Mouse (Mus musculus) heart, embryonic 13.5 days (tissue): ENCODE results near the gene Arid5b. TPM values are rescaled to one million over a fixed set of nuclear protein-coding genes. Genes with fewer than 3 reads are reported as not detected.

ENCODE experiments used
- ATAC-seq: fragments of 200-750 bp; cut with Nextera tagmentation; 2 replicates; pipeline ENCODE4 v1.8.0; 2017; ENCODE audit warnings: moderate TSS enrichment; ENCODE audit not compliant: insufficient number of reproducible peaks, low FRiP score, low TSS enrichment; ENCODE audit errors: extremely low read depth
- H3K27ac ChIP-seq: fragments of 300-500 bp; sonication (generic); replicated peaks from 2 replicates; pipeline ENCODE4 v1.5.1; 2015; ENCODE audit warnings: moderate library complexity, mild to moderate bottlenecking, inconsistent platforms
- H3K27me3 ChIP-seq: fragments of 300-500 bp; sonication (generic); replicated peaks from 2 replicates; pipeline ENCODE4 v1.6.1; 2015; ENCODE audit warnings: mild to moderate bottlenecking, inconsistent platforms
- H3K36me3 ChIP-seq: fragments of 300-500 bp; sonication (generic); 2 replicates; pipeline ENCODE4 v1.6.1; 2015; ENCODE audit warnings: mild to moderate bottlenecking, inconsistent platforms
- H3K4me1 ChIP-seq: fragments of 300-500 bp; sonication (generic); 2 replicates; pipeline ENCODE4 v1.6.1; 2015; ENCODE audit warnings: inconsistent platforms
- H3K4me2 ChIP-seq: fragments of 300-500 bp; sonication (generic); 2 replicates; pipeline ENCODE4 v1.6.1; 2015; ENCODE audit warnings: inconsistent platforms, mild to moderate bottlenecking, moderate library complexity
- H3K4me3 ChIP-seq: fragments of 300-500 bp; sonication (generic); 2 replicates; pipeline ENCODE4 v1.5.1; 2015; ENCODE audit warnings: moderate library complexity, mild to moderate bottlenecking, inconsistent platforms
- H3K9ac ChIP-seq: fragments of 300-500 bp; sonication (generic); 2 replicates; pipeline ENCODE4 v1.6.1; 2015; ENCODE audit warnings: inconsistent platforms, mild to moderate bottlenecking, moderate library complexity
- H3K9me3 ChIP-seq: fragments of 300-500 bp; sonication (generic); 2 replicates; pipeline ENCODE4 v1.6.1; 2016; ENCODE audit warnings: inconsistent platforms
- WGBS: fragments of 180-500 bp; shearing (Covaris S2); methylation state at CpG from one replicate; pipeline ENCODE4 v1.1.7; 2015; ENCODE audit warnings: mixed read lengths; 5-methylcytosine and 5-hydroxymethylcytosine counted together
- polyA plus RNA-seq: library from polyadenylated mRNA; unstranded; fragments of >200 nt; fragmentation: Nextera tagmentation; extraction: Ambion mirVana; gene quantifications from 2 replicates; pipeline ENCODE4 v1.2.1, GENCODE M21; 2015

Gene Arid5b
- polyA plus RNA-seq, 1 experiment from 2014 or later: 17.9 TPM

GRCm38 (mm10) chr10:68095136-68095535 is 183.4 kb downstream of the Arid5b start:
- Histone ChIP-seq H3K36me3 (peaks cover 74% of the 10 kb centered on the region), H3K27me3 (no peaks in the 10 kb centered on the region), H3K4me2 (no peak overlapping the region), H3K27ac (peak overlapping the region; percentile 28; the same call in 1 of the 2 replicates), H3K4me1 (peaks cover 34% of the 10 kb centered on the region), H3K9ac (0 out of 2 replicates have a peak overlapping the region, but pooled peaks have one; percentile 10), H3K9me3 (no peaks in the 10 kb centered on the region), H3K4me3 (no peak overlapping the region)
- no peak for ATAC-seq
- WGBS: 22% methylated on average over 2 of the region's 2 CpGs

- peaks cover 59% of the 10 kb centered on the region for H3K36me3 ChIP-seq
- H3K9ac ChIP-seq: no peak overlapping the region
- no peaks in the 10 kb centered on the region for H3K9me3 ChIP-seq
- H3K4me2 ChIP-seq: no peak overlapping the region
- peaks cover 44% of the 10 kb centered on the region for H3K4me1 ChIP-seq
- H3K4me3 ChIP-seq: no peak overlapping the region
- H3K27me3 ChIP-seq: no peaks in the 10 kb centered on the region
- ATAC-seq: no peak
- no peak overlapping the region for H3K27ac ChIP-seq
- 77% methylated on average over 3 of the region's 3 CpGs for WGBS
Observed at GRCm38 (mm10) chr10:68093496-68093895, 185.0 kb downstream of the Arid5b start.

- no peak overlapping the region for H3K4me2 ChIP-seq
- WGBS: 68% methylated on average over 4 of the region's 4 CpGs
- 0 out of 2 replicates have a peak overlapping the region, but pooled peaks have one; percentile 61 for H3K27ac ChIP-seq
- no peak overlapping the region for H3K9ac ChIP-seq
- peaks cover 42% of the 10 kb centered on the region for H3K36me3 ChIP-seq
- H3K9me3 ChIP-seq: no peaks in the 10 kb centered on the region
- no peak overlapping the region for H3K4me3 ChIP-seq
- H3K4me1 ChIP-seq: peaks cover 48% of the 10 kb centered on the region
- no peaks in the 10 kb centered on the region for H3K27me3 ChIP-seq
- ATAC-seq: no peak
Observed at GRCm38 (mm10) chr10:68091840-68092239, 186.7 kb downstream of the Arid5b start.

DNA sequence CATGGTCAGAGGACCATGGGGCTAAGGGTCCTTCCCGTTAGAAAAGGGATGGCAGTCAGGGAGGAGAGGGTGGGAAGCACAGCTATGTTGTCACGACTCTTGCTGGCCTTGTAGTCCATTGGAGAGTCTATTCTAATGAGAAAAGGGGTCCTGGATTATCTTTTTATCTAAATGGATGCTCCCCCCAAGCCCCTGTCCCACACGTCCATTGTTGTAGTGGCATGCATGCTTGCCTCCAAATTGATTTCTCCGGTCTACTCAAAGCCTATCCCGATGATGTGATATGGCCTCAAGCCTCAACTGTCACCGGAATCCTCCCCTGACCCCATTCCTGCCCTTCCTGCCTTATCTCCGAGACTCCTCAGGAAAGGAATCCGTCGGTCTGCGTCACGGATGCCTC is 187.5 kb downstream of the Arid5b start:
- Histone ChIP-seq H3K4me1 (peaks cover 46% of the 10 kb centered on the region), H3K4me2 (no peak overlapping the region), H3K36me3 (peaks cover 34% of the 10 kb centered on the region), H3K27ac (peak overlapping the region; percentile 61), H3K9me3 (no peaks in the 10 kb centered on the region), H3K9ac (no peak overlapping the region), H3K27me3 (no peaks in the 10 kb centered on the region), H3K4me3 (no peak overlapping the region)
- no peak for ATAC-seq
- WGBS: 35% methylated on average over 11 of the region's 11 CpGs

GRCm38 (mm10) chr10:68090544-68090943 is 188.0 kb downstream of the Arid5b start:
- no peak for ATAC-seq
- Histone ChIP-seq H3K36me3 (peaks cover 29% of the 10 kb centered on the region), H3K9ac (no peak overlapping the region), H3K4me2 (no peak overlapping the region), H3K9me3 (no peaks in the 10 kb centered on the region), H3K27me3 (no peaks in the 10 kb centered on the region), H3K4me1 (peaks cover 43% of the 10 kb centered on the region), H3K4me3 (no peak overlapping the region), H3K27ac (peak overlapping the region; percentile 61)
- WGBS: 60% methylated on average over 3 of the region's 3 CpGs

DNA sequence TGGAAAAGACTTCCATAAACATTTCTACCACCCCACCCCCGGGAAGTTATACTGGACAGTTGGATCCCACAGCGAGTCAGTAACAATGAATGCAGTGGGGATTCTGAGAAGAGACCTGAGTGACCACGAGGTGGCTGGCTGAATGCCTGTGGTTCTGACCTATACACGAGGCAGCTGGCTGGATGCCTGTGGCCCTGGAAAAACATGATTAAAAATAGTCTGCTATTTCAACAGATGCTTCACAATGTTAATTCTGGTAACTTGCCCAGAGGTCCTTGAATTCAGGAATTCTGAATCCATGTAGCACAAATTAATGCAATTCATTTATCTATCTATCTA is 188.4 kb downstream of the Arid5b start:
- H3K9ac ChIP-seq: no peak overlapping the region
- no peaks in the 10 kb centered on the region for H3K27me3 ChIP-seq
- H3K27ac ChIP-seq: peak overlapping the region; percentile 88
- H3K4me3 ChIP-seq: no peak overlapping the region
- WGBS: 21% methylated on average over 4 of the region's 4 CpGs
- peaks cover 26% of the 10 kb centered on the region for H3K36me3 ChIP-seq
- no peaks in the 10 kb centered on the region for H3K9me3 ChIP-seq
- H3K4me1 ChIP-seq: peaks cover 40% of the 10 kb centered on the region
- 0 out of 2 replicates have a peak, but pooled peaks have one; percentile 61 for ATAC-seq
- peak overlapping the region; percentile 36; the same call in 1 of the 2 replicates for H3K4me2 ChIP-seq

GRCm38 (mm10) chr10:68089435-68090196 is 188.9 kb downstream of the Arid5b start:
- 54% methylated on average over 15 of the region's 15 CpGs for WGBS
- no peak for ATAC-seq
- Histone ChIP-seq H3K9me3 (no peaks in the 10 kb centered on the region), H3K4me3 (no peak overlapping the region), H3K27ac (peak overlapping the region; percentile 88), H3K9ac (no peak overlapping the region), H3K4me2 (peak overlapping the region; percentile 36; the same call in 1 of the 2 replicates), H3K4me1 (peaks cover 34% of the 10 kb centered on the region), H3K27me3 (no peaks in the 10 kb centered on the region), H3K36me3 (peaks cover 20% of the 10 kb centered on the region)

- Histone ChIP-seq H3K36me3 (peaks cover 2% of the 10 kb centered on the region; the same call in 1 of the 2 replicates), H3K4me3 (no peak overlapping the region), H3K4me1 (peaks cover 34% of the 10 kb centered on the region), H3K27me3 (no peaks in the 10 kb centered on the region), H3K27ac (no peak overlapping the region), H3K9me3 (no peaks in the 10 kb centered on the region), H3K9ac (no peak overlapping the region), H3K4me2 (no peak overlapping the region)
- whole genome bisulfite sequencing: 78% methylated on average over 3 of the region's 3 CpGs
- no peak for ATAC-seq
Observed at GRCm38 (mm10) chr10:68087722-68088121, 190.8 kb downstream of the Arid5b start.

DNA sequence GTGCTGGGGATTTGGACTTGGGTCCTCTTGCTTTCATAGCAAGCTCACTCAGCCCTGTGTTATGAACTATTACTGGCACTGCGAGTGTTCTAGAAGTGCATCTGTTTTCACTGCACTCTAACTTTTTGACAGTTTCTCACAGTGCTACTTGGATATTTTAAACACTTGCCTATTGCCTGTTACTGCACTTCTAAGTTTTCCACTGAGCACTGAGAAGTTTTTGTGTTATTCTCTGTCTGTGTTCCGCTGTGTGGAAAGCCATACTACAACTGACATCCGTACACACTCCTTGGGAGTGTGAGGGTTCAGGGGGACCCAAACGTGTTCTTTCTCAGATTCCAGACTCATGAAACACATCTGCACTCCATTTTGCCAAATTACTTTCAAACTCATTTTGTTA is 191.6 kb downstream of the Arid5b start:
- H3K4me1 ChIP-seq: peaks cover 32% of the 10 kb centered on the region
- 0 out of 2 replicates have a peak overlapping the region, but pooled peaks have one; percentile 28 for H3K27ac ChIP-seq
- H3K27me3 ChIP-seq: no peaks in the 10 kb centered on the region
- no peaks in the 10 kb centered on the region for H3K36me3 ChIP-seq
- no peak overlapping the region for H3K9ac ChIP-seq
- ATAC-seq: no peak
- no peak overlapping the region for H3K4me2 ChIP-seq
- WGBS: 68% methylated on average over 4 of the region's 4 CpGs
- no peak overlapping the region for H3K4me3 ChIP-seq
- H3K9me3 ChIP-seq: no peaks in the 10 kb centered on the region

DNA sequence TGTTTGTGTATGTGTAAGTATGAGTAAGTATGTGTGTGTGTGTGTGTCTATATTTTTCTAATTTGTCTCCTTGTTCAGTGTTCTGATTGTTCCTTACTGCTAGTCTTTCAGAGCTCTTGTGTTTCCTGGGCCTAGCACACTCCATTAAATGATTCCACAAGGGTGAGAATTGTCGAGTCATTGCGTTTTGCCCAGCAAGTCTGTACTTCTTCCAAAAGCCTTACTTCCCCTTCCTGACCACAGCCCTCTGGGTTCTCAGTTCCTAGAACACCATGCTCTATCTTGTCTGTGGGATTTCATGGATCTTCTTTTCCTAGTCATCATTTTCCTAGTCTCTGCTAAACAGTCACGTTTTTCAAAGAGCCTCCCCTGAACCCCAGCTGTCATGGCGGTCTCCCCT is 193.0 kb downstream of the Arid5b start:
- Histone ChIP-seq H3K4me3 (no peak overlapping the region), H3K9ac (no peak overlapping the region), H3K9me3 (no peaks in the 10 kb centered on the region), H3K27me3 (no peaks in the 10 kb centered on the region), H3K4me1 (peaks cover 27% of the 10 kb centered on the region), H3K36me3 (no peaks in the 10 kb centered on the region), H3K27ac (no peak overlapping the region), H3K4me2 (no peak overlapping the region)
- 72% methylated on average over 4 of the region's 4 CpGs for WGBS
- ATAC-seq: no peak

DNA sequence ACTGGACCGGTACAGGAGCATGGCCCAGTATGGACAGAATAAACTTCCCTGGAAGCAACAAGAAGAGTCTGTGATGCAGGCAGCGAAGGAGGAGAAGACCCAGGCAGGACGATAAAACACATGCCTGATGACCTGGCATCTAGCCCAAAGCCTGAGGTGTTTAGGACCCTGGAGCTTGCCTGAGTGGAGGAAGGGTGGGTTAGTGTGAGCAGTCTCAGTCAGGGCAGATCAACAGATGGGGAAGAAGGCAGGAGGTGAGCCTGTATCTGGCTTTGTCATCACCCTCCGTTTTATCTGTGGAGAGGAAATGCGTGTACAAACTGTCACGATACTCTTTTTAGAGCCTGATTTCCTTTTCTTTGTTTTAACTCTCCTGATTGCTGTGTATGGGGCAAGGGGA is 196.8 kb downstream of the Arid5b start:
- ATAC-seq: no peak
- peaks cover 6% of the 10 kb centered on the region; the same call in 1 of the 2 replicates for H3K9me3 ChIP-seq
- H3K4me2 ChIP-seq: no peak overlapping the region
- 0 out of 2 replicates have a peak overlapping the region, but pooled peaks have one; percentile 16 for H3K9ac ChIP-seq
- 30% methylated on average over 6 of the region's 6 CpGs for WGBS
- H3K27ac ChIP-seq: no peak overlapping the region
- no peaks in the 10 kb centered on the region for H3K27me3 ChIP-seq
- H3K4me3 ChIP-seq: no peak overlapping the region
- peaks cover 17% of the 10 kb centered on the region for H3K4me1 ChIP-seq
- H3K36me3 ChIP-seq: no peaks in the 10 kb centered on the region
